Mouse (Mus musculus) MEL (cell line): ENCODE results near the gene Psmd5. TPM values are rescaled to one million over a fixed set of nuclear protein-coding genes. Genes with fewer than 3 reads are reported as not detected.

Source experiments
- DNase-seq: peaks from one replicate; pipeline ENCODE4 v3.0.0; 2011; ENCODE audit warnings: low read depth, low spot score
- H3K27ac ChIP-seq: 2 replicates; pipeline ENCODE4 v1.5.1; 2012; ENCODE audit warnings: low read depth, mild to moderate bottlenecking, control low read depth, low read length, moderate library complexity; ENCODE audit not compliant: control insufficient read depth
- H3K27me3 ChIP-seq, 2 experiments: fragments of 150-350 bp in 1 of 2; sonication (generic) in 1 of 2; 2 replicates each; pipeline ENCODE4 v1.6.1; 2012; ENCODE audit warnings: low read length in 2 of 2, mild to moderate bottlenecking in 2 of 2, improper control_type of control experiment in 1 of 2, moderate library complexity in 1 of 2; ENCODE audit not compliant: insufficient read depth in 2 of 2, control insufficient read depth in 1 of 2
- H3K36me3 ChIP-seq, 2 experiments: 2 replicates each; pipeline ENCODE4 v1.6.1; 2012 to 2014; ENCODE audit warnings: low read length in 2 of 2, improper control_type of control experiment in 1 of 2, inconsistent platforms in 1 of 2, mild to moderate bottlenecking in 1 of 2; ENCODE audit not compliant: insufficient read depth in 2 of 2, control insufficient read depth in 1 of 2
- H3K4me1 ChIP-seq, 2 experiments: fragments of 150-350 bp in 1 of 2; sonication (generic) in 1 of 2; 2 replicates each; pipeline ENCODE4 v1.6.1; 2012; ENCODE audit warnings: low read length in 2 of 2, improper control_type of control experiment in 1 of 2, mild to moderate bottlenecking in 1 of 2; ENCODE audit not compliant: insufficient read depth in 2 of 2, control insufficient read depth in 1 of 2
- H3K4me3 ChIP-seq, 2 experiments: fragments of 150-350 bp in 1 of 2; sonication (generic) in 1 of 2; 2 replicates each; pipeline ENCODE4 v1.5.1; 2012; ENCODE audit warnings: low read depth in 2 of 2, low read length in 2 of 2, mild to moderate bottlenecking in 2 of 2, moderate library complexity in 2 of 2, control low read depth in 1 of 2, improper control_type of control experiment in 1 of 2; ENCODE audit not compliant: control insufficient read depth in 1 of 2, insufficient read depth in 1 of 2
- H3K79me2 ChIP-seq: 2 replicates; pipeline ENCODE4 v1.6.1; 2012; ENCODE audit warnings: mild to moderate bottlenecking, low read length, moderate library complexity; ENCODE audit not compliant: control insufficient read depth, poor library complexity, insufficient read depth
- H3K9ac ChIP-seq: 2 replicates; pipeline ENCODE4 v1.6.1; 2012; ENCODE audit warnings: low read depth, mild to moderate bottlenecking, control low read depth, low read length, moderate library complexity; ENCODE audit not compliant: control insufficient read depth, poor library complexity, severe bottlenecking
- H3K9me3 ChIP-seq: fragments of 150-350 bp; sonication (generic); replicated peaks from 2 replicates; pipeline ENCODE4 v1.6.1; 2012; ENCODE audit warnings: mild to moderate bottlenecking, low read length, improper control_type of control experiment, moderate library complexity; ENCODE audit not compliant: insufficient read depth
- CHD1 ChIP-seq: IDR thresholded peaks from 2 replicates; pipeline ENCODE4 v1.6.1; 2012; ENCODE audit warnings: low read depth, mild to moderate bottlenecking, inconsistent platforms, low read length, improper control_type of control experiment
- CHD2 ChIP-seq: IDR thresholded peaks from 2 replicates; pipeline ENCODE4 v1.6.1; 2011; ENCODE audit warnings: low read length, improper control_type of control experiment
- GATA1 ChIP-seq: IDR thresholded peaks from 2 replicates; pipeline ENCODE4 v1.6.1; 2011; ENCODE audit warnings: low read depth, low read length, improper control_type of control experiment
- HCFC1 ChIP-seq: IDR thresholded peaks from 2 replicates; pipeline ENCODE4 v1.6.1; 2012; ENCODE audit warnings: low read depth, mild to moderate bottlenecking, inconsistent platforms, low read length, improper control_type of control experiment, moderate library complexity
- JUND ChIP-seq: IDR thresholded peaks from 2 replicates; pipeline ENCODE4 v1.6.1; 2011; ENCODE audit warnings: low read depth, mild to moderate bottlenecking, improper control_type of control experiment, low read length
- KAT2A ChIP-seq: conservative IDR thresholded peaks from 2 replicates; pipeline ENCODE4 v1.6.1; 2012; ENCODE audit warnings: low read depth, low read length, improper control_type of control experiment, inconsistent platforms
- MAFK ChIP-seq: IDR thresholded peaks from 2 replicates; pipeline ENCODE4 v1.6.1; 2011; ENCODE audit warnings: low read depth, mild to moderate bottlenecking, low read length, improper control_type of control experiment, borderline replicate concordance
- MAZ ChIP-seq: IDR thresholded peaks from 2 replicates; pipeline ENCODE4 v1.6.1; 2012; ENCODE audit warnings: low read depth, mild to moderate bottlenecking, inconsistent platforms, low read length, improper control_type of control experiment
- MXI1 ChIP-seq: IDR thresholded peaks from 2 replicates; pipeline ENCODE4 v1.6.1; 2011; ENCODE audit warnings: mild to moderate bottlenecking, low read depth, low read length, improper control_type of control experiment
- MYC ChIP-seq: IDR thresholded peaks from 2 replicates; pipeline ENCODE4 v1.6.1; 2011; ENCODE audit warnings: low read depth, mild to moderate bottlenecking, low read length, improper control_type of control experiment, moderate library complexity
- POLR2A ChIP-seq, 2 experiments: IDR thresholded peaks; 2 replicates each; pipeline ENCODE4 v1.6.1; 2011 to 2012; ENCODE audit warnings: low read length in 2 of 2, mild to moderate bottlenecking in 2 of 2, control low read depth in 1 of 2, improper control_type of control experiment in 1 of 2, low read depth in 1 of 2, moderate library complexity in 1 of 2; ENCODE audit not compliant: control insufficient read depth in 1 of 2, insufficient read depth in 1 of 2, poor library complexity in 1 of 2
- POLR2AphosphoS2 ChIP-seq: IDR thresholded peaks from 2 replicates; pipeline ENCODE4 v1.6.1; 2011; ENCODE audit warnings: low read length, improper control_type of control experiment
- POLR2AphosphoS5 ChIP-seq: IDR thresholded peaks from 2 replicates; pipeline ENCODE4 v1.6.1; 2012; ENCODE audit warnings: low read depth, borderline replicate concordance, mild to moderate bottlenecking, inconsistent platforms, low read length, moderate library complexity, mixed read lengths
- SIN3A ChIP-seq: IDR thresholded peaks from 2 replicates; pipeline ENCODE4 v1.6.1; 2012; ENCODE audit warnings: low read length, improper control_type of control experiment, inconsistent platforms
- SMC3 ChIP-seq: IDR thresholded peaks from 2 replicates; pipeline ENCODE4 v1.6.1; 2011; ENCODE audit warnings: low read depth, low read length, improper control_type of control experiment
- TAL1 ChIP-seq: IDR thresholded peaks from 2 replicates; pipeline ENCODE4 v1.6.1; 2012; ENCODE audit warnings: mild to moderate bottlenecking, inconsistent platforms, low read length, moderate library complexity, mixed read lengths
- TBP ChIP-seq: IDR thresholded peaks from 2 replicates; pipeline ENCODE4 v1.8.0; 2011; ENCODE audit warnings: low read depth, low read length, improper control_type of control experiment
- UBTF ChIP-seq: IDR thresholded peaks from 2 replicates; pipeline ENCODE4 v1.6.1; 2012; ENCODE audit warnings: low read depth, mild to moderate bottlenecking, inconsistent platforms, low read length, improper control_type of control experiment, moderate library complexity, borderline replicate concordance; ENCODE audit not compliant: insufficient read depth
- USF2 ChIP-seq, 2 experiments: IDR thresholded peaks; 2 replicates each; pipeline ENCODE4 v1.6.1; 2011 to 2012; ENCODE audit warnings: improper control_type of control experiment in 2 of 2, low read length in 2 of 2, borderline replicate concordance in 1 of 2, inconsistent platforms in 1 of 2, low read depth in 1 of 2, mild to moderate bottlenecking in 1 of 2; ENCODE audit not compliant: insufficient read depth in 1 of 2
- ZKSCAN1 ChIP-seq: IDR thresholded peaks from 2 replicates; pipeline ENCODE4 v1.6.1; 2012; ENCODE audit warnings: low read depth, mild to moderate bottlenecking, inconsistent platforms, low read length, improper control_type of control experiment, moderate library complexity
- polyA plus RNA-seq, 2 experiments: library from polyadenylated mRNA; stranded (reverse) in 1 of 2; unstranded in 1 of 2; fragments of >175 nt in 1 of 2; fragments of >200 nt in 1 of 2; gene quantifications; 2 replicates each; pipeline versions ENCODE4 v1.2.1 to v1.2.4; 2012; ENCODE audit warnings: low replicate concordance in 2 of 2, low read depth in 1 of 2; ENCODE audit not compliant: insufficient read length in 2 of 2, insufficient read depth in 1 of 2, missing spikeins in 1 of 2
- total RNA-seq: library from RNA; depleted of rRNA; stranded (reverse); fragments of 300-350 nt; gene quantifications from 2 replicates; pipeline ENCODE4 v1.2.3, GENCODE M21; 2012

Psmd5 gene
- total and polyA plus RNA-seq, 3 experiments = 48.1 to 70.3 TPM; not detected in 1

DNA sequence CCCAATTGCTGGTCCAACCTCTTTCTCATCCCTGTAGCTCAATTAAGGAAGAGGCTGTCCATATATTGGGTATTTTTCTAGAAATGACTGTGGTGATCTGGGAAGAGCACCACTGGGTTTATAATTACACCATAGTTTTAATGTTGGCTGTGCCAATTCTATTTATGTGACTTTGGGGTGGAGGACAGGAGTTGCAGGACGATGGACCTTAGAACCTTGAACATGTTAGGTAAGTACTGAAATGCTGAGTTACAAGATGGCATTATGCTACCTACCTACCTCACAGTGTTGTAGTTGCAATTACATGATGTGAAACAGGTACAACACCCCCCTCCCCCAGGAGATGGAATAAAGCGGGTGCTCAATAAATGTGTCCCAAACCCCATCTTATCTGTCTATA is 8.0 kb upstream of the Psmd5 start:
- TF ChIP-seq POLR2AphosphoS5 = no peak
- TF ChIP-seq POLR2AphosphoS2 = no peak
- TF ChIP-seq JUND = no peak
- TF ChIP-seq HCFC1 = no peak
- no peak for TF ChIP-seq MXI1
- TF ChIP-seq POLR2A (IDR thresholded peaks at IDR 0.05; ENCODE audit: control insufficient read depth in 1 of 2, insufficient read depth in 1 of 2, low read depth in 1 of 2, low read length in 2 of 2, poor library complexity in 1 of 2) = no peak
- TF ChIP-seq KAT2A = no peak
- TF ChIP-seq TAL1 = no peak
- TF ChIP-seq MAFK = no peak
- no peak for TF ChIP-seq SIN3A
- no peak for TF ChIP-seq TBP
- TF ChIP-seq MYC = no peak
- no peak for TF ChIP-seq MAZ
- no peak for TF ChIP-seq GATA1
- TF ChIP-seq ZKSCAN1 = no peak
- no peak for TF ChIP-seq SMC3
- TF ChIP-seq USF2 (IDR thresholded peaks at IDR 0.05; ENCODE audit: borderline replicate concordance in 1 of 2, insufficient read depth in 1 of 2, low read depth in 1 of 2, low read length in 2 of 2) = no peak
- TF ChIP-seq CHD1 = no peak
- TF ChIP-seq CHD2 = no peak
- TF ChIP-seq UBTF = no peak
- no peak overlapping the region for H3K9ac ChIP-seq
- peaks cover 13 to 16% of the 10 kb centered on the region in 2 experiments for H3K27me3 ChIP-seq
- no peak overlapping the region for H3K4me3 ChIP-seq
- no peaks in the 10 kb centered on the region for H3K9me3 ChIP-seq
- H3K27ac ChIP-seq = no peak overlapping the region
- H3K36me3 ChIP-seq = no peaks in the 10 kb centered on the region; a peak in 1 of 4 replicates
- H3K4me1 ChIP-seq = peaks cover 5 to 8% of the 10 kb centered on the region in 2 experiments; a peak in 2 of 4 replicates
- no peak for DNase-seq
- H3K79me2 ChIP-seq = no peaks in the 10 kb centered on the region

GRCm38 (mm10) chr2:34880054-34880453 is 5.3 kb upstream of the Psmd5 start:
- Histone ChIP-seq H3K27me3 (peaks cover 6 to 8% of the 10 kb centered on the region in 2 experiments), H3K4me3 (no peak overlapping the region)

More at GRCm38 (mm10) chr2:34880054-34880453, 5.3 kb upstream of the Psmd5 start:
- TF ChIP-seq POLR2AphosphoS5 = no peak
- TF ChIP-seq, all 39 proteins: peak for 0
- Histone ChIP-seq H3K4me1 (peaks cover 5 to 8% of the 10 kb centered on the region in 2 experiments; a peak in 2 of 4 replicates), H3K79me2 (no peaks in the 10 kb centered on the region), H3K9ac (no peak overlapping the region), H3K9me3 (no peaks in the 10 kb centered on the region), H3K36me3 (no peaks in the 10 kb centered on the region; a peak in 1 of 4 replicates), H3K27ac (no peak overlapping the region)
- no peak for DNase-seq
